Mouse (Mus musculus) thymus, adult 18-20 months (tissue): ENCODE data around the gene Fam104a.

ENCODE experiments used
- DNase-seq, 2 experiments: peaks; one replicate each; pipeline ENCODE4 v3.0.0; 2022; ENCODE audit warnings: mixed read lengths in 2 of 2

Fam104a gene

DNA sequence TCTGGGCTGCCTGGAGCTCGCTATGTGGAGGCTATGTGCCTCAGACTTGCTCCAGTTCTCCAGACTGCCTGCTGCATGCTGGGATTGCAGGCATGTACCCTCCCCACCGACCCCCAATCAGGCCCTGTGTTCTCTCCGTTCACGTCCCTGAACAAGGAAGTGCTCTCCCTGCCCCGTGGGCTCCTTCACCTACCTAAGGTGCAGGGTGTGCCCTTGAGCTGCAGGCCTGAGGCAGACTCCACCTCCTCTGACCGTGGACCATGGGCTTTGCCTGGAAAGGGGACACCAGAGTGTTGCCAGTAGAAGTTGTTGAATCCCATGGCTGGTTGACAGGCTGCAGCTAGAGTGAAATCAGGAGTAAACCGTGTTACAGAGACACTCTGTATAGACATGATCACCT is 15.7 kb upstream of the Fam104a start:
- DNase-seq = no peak

DNA sequence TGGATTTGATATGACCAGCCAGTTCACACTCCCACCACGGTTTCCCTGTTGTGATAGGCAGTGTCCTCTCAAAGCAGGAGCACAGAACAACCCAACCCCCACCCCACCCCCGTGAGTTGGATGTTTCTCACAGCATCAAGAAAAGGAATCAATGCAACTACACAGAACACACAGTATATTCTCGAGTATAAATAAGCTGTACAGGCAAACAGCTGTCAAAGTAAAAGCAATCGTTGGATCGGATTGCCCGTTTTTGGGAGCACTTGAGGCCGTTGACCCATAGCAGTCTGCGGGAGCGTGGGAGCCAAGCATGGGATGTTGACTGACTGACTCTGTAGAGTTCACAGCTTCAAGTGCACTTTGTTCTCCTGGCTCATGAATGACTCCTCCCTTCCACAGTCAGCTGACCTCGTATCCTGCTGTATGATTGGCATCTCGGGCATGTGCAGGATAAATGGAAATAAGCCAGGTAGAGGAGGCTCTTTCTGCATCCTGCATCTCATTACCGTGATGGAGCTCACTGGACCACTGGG is 14.1 kb upstream of the Fam104a start:
- DNase-seq = no peak

DNA sequence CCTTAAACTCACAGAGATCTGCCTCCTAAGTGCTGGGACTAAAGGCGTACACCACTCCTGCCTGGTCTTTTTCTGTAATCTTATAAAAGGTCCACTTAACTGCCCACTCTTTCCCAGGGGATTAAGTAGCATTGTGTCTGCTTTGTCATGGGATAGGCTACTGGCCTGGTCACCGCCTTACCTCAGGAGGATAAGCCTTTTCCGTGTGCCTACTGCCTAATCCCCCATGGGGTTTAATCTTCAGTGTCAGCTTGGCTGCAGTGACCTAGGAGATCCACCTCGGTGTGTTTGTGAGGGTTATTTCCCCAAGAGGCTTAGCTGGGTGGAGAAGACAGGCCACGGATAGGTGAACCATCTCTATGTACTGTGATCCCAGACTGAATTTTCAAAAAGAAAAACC is 13.6 kb upstream of the Fam104a start:
- no peak for DNase-seq

DNA sequence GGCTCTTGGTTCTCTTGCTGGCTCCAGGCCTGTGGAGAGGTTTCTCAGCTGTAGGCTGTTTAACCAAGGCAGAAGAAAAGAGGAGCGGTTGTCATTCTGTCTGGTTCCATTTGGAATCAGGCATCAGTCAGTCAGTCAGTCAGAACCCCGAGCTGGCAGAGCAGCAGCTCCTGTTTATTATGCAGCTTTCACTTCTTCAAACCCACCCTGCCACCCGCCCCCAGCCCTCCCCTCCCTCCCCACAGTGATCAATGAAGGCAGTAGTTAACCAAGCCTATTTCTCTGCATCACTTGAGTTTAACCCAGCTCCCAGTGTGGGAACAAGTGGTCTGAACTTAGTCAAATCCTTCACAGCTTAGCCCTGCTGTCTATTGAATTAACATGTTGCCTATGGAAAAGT is 7.9 kb upstream of the Fam104a start:
- no peak for DNase-seq

DNA sequence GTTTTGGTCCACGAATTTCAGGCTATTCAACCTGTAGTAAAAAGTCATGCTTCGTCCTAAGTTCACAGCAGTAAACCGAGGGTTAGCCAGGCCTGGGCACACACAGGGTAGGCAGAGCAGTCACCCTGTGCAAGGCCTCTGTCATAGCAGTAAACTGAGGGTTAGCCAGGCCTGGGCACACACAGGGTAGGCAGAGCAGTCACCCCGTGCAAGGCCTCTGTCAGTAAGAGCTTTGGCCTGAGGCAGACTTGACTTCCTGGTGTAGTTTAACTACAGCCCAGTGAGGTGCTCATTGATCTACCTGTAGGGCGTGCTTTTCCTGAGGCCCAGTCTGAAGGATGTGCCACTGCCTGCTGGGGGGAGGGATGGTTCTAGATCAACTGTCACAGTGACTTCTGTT is 7.4 kb upstream of the Fam104a start:
- DNase-seq = no peak

DNA sequence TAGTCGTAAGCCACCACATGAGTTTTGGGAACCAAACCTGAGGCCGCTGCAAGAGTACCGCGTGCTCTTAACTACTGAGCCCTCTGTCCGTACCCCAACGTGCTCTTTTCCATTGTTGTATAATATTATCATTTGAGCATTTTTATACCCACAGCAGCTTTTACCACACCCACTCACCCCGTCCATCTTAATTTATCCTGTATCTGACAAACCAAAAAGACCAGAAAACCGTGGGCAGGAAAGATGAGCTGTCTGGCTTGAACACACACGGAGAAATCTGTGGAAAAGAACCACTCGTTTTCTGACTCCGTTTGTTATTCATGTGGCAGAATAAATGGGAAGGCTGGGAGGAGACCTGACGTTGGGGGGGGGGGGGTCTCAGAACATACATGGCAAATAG is 6.6 kb upstream of the Fam104a start:
- DNase-seq = no peak

DNA sequence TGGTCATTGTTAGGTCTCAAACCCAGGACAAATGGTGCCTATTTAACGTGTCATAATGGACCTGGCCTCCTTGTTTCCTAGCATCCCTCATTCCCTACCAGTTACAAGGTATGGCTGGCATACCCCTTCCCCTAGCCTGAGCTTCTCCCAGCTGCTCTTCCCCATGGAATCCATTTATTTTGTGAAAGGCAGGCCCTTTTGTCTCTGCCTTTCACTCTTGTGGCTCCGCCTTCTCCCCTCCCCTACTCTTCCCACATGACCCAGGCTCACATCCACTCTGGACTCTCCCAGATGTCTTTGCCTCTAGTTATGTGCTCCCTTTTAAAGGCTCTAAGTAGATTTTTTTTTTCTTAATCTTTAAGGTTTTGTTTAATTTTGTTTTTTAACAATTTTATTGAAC is 3.1 kb upstream of the Fam104a start:
- DNase-seq = no peak

DNA sequence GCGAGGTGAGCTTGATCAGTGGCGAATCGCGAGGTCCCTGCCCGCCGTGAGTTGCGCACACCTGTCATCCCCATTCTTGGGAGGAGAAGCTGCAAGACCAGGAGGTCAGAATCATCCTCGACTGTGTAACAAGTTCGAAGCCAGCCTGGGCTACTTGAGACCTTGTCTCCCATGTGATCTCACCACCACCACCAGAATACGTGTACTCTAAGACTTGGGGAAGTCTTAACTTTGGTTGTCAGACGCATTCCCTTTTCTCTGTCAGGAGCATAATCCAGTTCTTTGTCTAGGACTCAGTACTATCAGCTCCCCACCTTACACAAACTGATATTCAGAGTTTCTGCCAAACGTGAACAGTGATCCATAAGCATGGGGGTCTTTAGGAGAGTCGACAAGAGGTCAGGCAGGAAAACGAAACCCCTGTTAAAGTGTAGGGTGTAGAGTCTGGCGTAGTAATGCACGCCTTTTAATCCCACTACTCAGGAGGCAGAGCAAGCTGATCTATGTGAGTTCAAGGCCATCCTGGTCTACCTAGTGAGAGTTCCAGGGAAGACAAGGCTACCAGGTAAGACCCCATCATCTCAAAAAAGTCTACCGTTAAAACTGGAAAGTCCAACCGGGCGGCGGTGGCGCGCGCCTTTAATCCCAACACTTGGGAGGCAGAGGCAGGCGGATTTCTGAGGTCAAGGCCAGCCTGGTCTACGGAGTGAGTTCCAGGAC is 912 bp upstream of the Fam104a start:
- DNase-seq = no peak

DNA sequence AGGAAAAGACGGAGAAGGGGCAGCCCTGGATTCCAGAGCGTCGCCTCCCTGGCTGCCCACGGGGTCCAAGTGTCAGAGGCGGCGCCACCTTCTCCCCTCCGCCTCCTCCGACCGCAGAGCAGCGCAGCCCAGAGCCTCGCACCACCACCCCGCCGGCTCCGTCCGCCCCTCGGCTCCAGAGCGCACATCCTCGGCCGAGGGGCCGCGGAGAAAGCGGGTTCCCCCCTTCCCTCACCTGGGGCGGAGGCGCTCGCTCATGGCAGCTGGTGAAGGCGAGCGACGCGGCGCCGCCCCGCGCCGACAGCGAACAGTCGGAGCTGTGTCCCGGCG is 363 bp downstream of the Fam104a start:
- no peak for DNase-seq

DNA sequence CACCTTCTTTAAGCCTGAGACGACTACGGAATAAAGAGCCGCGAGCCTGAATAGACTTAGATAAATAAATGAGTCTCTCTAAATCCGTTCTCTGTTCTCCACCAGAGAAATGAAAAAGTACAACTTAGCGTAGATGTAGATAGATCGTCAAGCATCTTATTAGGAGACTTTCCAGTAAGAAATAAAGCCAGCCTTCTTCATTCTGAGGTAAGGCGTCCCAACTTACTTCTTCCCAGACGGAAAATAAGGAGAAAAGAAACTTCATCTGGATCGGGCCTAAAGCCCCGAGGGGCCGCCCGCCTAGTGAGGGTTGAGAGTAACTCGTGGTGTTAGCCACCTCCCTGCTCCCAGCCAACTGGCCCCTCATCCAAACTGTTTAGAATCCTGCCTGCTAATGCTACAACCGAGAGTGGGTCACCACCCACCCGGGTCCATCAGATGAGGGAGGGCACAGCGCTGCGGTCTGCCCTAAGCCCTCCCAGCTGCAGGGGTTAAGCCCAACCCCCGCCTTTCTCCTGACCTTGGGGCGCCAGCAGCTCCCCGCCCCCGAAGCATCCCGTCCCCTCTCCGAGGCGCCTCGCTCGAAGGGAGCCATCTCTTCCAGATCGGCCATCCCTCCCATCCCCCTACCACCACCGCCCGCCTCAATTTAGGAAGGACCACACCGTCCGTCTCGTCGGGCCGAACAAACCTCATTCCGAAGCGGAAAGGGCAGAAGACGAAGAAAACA is 893 bp downstream of the Fam104a start:
- DNase-seq = peak; percentile 55 to 67

DNA sequence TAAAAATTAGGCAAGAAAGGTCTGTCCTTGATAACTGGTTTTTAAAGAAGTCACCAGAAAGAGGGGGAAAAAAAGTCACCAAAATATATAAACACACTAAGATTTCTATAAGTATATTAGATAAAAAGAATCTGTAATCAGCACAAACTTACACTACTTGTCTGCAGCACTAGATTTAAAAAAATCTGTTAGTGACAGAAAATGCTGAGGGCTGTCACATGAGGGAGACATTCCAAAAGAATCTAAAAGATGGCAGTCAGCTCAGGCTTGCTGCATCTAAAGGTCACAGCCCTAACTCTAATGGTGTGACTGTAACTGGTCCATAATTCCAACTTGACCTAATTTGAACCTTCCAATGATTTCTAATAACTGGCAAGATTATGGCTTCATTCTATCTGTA is 2.0 kb downstream of the Fam104a start:
- no peak for DNase-seq

DNA sequence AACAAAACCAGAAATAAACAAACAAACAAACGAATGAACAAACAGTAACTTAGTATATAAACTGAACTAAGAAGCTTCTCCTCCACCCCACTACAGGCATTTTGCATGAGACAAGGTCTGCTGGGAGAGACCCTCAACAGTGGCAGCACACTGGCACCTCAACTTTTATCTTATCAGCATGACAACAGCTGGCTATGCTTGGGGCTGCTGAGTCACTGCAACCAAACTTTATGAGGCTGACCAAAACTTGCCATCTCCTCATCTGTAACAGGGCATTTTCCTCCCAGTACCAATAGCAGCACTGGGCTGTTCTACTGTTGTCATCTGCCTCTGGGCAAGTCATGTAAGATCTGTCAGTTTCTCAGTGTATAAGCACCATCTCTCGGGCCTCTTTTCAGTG is 3.0 kb downstream of the Fam104a start:
- no peak for DNase-seq

DNA sequence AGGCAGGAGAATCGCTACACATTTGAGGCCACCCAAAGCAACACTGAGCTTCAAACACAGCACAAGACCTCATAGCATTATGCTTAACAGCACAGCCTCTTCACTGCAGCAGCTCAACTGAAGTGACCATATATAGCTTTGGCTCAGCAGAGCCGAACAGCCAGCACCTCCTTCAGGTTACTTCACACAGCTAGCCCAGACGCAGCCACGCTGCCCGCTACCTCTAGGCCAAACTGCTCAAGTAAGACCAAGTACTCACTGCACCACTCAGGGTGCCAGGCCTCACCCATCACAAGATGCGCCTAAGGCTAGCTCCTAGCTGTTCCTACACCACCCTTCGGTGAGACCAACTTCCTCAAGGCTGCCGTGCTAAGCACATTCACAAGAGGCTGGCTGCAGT is 5.6 kb downstream of the Fam104a start:
- DNase-seq = no peak

DNA sequence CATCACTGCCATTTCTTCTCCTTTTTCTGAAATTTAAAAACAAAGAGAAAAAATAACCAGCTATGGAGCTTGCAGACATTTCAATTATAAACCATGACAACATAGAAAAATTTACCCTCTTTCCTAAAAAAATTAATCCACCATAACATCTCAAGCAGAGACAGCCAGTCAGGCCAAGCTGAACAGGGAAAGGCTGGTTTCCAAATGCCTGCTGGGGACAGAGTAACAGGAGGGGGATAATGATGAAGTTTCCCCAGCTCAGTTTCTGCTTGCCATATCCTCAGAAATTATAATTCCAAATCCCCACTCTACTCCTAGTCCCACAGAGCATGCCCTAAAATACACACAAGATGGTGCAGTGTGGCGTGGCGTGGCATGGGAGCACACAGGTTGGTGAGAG is 6.6 kb downstream of the Fam104a start:
- DNase-seq = no peak

DNA sequence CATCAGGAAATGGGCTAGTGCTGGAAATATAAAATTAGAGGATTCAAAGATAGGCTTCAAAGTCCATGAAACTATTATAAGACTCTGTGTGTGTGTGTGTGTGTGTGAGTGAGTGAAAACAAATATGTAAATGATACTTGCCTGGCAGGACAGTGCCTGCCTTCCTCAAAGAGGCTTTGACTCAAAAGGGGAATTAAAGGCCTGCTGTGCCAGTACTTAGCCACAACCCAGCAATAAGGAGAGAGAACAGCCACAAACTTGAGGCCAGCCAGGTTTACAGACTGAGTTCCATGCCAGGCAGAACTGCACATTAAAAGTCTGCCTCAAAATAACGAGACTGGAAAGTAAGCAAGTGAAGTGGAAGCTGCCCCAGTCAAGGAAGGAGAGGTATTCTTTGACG is 7.1 kb downstream of the Fam104a start:
- no peak for DNase-seq

DNA sequence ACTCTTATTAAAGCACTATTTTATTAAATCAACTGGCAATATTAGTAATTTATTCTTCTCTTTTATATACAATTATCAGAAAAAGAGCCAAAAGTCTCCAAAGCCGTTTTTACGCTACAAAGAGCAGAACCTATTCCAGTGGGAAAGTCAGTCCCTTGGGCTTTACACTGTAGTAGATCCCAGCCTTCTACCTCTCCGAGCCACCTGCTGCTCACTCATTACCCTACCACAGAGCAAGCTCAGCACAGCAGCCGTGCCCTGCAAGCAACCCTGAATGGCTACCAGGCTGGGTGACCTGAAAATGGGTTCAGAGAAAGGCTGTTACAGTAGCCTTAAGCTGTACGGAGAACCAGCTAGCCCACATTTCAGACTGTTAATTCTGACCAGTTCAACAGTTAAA is 9.4 kb downstream of the Fam104a start:
- DNase-seq = no peak

DNA sequence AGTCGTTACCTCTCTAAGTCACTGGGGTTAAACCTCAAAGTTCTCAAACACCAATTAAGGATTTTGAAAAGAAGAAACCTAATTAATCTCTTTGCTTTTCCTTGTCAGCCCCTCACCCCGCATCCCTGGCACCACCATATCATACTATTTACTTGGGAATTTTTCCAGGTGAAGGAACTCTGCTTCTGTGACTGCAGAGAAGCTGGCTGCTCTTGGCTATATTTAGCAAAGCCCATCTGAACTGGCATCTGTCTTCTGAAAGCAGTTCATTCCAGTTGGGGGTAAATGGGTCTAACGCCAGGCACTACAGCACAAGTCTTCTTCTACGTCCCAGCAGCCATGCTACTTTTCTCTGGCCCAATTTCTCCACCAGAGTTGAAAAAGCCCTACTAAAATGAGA is 10.3 kb downstream of the Fam104a start:
- no peak for DNase-seq

DNA sequence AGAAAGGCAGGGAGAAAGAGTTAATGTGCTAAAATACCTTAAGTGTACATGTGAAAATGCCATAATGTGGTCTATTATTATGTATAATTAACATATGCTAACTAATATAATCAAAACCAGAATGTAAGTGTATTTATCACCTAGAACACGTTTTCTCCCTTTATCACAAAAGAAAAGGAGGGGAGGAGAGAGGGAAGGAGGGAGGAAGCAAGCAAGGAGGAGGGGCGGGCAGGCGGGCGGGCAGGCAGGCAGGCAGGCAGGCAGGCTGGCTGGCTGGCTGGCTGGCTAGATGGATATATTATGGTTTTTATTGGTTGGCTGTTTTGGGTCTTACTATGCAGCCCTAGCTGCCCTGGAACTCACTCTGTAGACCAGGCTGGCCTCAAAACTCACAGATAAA is 14.2 kb downstream of the Fam104a start:
- no peak for DNase-seq

DNA sequence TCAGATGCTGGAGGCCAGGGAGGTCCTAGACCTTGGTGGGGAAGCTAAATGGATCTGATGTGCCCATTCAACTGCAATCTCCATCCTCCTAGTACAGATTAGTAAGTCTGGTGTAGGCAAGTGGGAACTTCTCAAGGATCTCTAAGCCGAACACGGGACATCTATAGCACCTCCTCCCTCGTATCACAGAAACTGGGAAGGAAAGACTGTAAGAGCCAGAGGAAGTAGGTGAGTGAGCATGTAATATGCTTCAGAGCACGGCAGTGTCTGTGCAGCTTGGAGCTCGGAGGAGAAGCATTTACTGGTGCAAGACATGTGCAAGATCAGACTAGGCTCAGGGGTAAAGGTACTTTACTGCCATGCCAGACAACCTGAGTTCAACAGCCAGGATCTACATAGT is 15.1 kb downstream of the Fam104a start:
- no peak for DNase-seq

DNA sequence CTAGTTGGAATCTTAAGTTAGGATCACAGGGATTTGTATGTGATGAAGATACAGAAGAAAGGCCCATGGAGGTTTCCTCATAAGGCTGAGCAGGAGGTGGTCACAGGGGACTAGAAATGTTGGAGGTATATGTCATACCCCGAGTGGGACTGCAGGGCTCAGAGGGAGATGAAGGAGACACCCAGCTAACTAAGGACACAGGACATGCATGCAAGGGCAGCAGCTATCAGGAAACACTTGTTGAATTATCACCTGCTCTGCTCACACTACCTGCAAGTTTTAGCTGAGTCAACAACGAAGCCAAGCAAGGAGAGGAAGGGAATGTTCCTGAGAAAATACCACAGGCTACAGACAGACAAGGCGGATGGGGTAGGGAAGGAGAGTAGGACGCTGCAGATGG is 16.3 kb downstream of the Fam104a start:
- no peak for DNase-seq

DNA sequence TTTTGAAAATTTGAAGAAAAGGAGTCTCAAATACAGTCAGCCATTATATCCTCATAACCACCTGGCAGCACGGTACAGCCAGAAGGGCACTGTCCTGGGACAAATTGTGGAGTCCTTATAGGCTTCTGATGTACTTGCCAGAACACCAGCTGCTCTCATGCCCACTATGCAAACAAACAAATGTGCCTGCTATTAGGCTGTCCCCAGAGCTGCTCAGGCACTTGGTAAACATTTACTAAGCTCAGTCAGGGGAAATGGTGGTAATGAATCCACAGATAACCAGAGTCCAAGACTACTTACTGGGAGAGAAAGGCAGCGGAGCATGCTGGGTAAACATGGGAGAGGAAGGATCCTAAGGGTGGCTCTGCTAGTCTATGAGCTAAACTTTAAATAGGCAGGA is 16.8 kb downstream of the Fam104a start:
- no peak for DNase-seq

DNA sequence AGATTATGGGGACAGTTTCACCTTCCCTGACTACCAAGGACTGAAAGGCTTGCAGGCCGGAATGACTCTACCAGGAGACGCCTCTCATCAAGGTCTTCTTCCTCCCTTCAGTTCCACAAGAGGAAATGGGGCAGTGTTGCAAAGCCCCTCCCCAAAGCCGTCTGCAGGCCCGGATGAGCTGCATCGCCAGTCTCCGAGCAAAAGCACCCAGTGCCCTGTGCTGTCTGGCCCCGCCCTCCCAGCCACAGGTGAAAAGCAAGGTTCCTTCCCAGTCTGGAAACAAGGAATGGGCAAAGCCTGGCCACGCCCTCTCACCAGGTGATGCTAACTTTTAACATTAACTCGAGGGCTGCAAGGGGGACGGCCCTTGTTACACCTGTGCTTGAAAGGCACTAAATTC is 17.3 kb downstream of the Fam104a start:
- DNase-seq = peak; percentile 24 to 40

DNA sequence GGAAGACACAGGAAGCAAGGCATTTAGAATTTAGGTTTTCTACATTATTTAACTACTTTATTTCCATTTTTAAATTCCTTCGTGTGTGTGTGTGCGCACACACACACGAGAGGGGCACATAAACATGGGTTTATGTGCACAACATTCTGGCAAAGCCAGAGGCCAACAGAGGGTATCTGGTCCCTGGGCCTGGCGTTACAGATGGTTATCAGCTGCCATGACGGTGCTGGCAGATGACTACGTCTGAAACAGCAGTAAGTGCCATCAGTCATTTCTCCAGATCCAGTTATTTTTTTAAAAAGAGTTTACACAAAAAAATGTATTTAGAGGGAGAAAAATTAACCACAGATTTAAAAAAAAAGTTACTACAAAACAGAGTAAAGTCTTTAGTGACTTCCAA is 17.8 kb downstream of the Fam104a start:
- DNase-seq = no peak

DNA sequence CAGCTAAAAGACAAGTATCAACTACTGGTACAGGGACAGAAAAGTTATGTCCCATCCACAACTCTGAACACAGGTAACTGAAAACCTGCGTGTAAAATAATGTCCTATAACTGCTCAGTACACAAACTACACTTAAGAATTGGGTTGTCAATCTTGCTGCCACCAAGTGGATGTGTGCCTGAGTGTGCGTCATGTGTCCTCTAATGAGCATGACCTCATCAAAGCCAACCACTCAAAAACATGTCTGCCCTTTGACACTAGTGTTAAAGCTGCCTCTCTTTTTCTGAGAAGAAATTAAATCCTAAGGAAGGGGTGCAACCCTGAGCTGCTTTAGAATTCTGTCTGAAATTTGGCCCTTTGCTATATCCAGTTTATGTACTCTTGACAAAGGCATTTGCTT is 19.7 kb downstream of the Fam104a start:
- no peak for DNase-seq

DNA sequence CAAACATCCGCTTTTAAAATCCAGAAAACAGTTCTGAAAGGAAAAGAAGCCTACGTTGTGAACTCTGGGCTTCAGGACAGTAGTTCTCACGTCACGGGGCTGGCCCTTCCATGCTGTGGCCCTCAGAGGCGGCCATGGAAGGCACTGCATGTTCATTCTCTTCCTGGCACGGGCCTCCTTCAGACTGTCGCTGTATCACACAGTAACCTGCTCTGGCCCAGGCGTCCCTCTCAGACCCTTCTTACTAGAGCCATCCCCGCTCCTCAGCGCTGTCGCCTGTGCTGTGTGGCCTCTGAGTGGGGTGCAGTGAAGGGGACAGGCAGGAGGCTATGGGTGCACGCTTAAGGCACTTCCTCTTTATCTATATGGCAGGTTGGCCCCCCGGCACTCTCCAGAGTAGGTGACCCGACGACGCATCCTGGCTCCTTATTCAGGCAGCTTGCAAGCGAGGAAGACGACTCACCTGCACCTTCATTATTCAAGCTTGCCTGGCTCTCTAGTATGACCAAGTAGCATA is 22.1 kb downstream of the Fam104a start:
- no peak for DNase-seq
